Mouse (Mus musculus) CH12.LX (cell line): ENCODE measurements at regions not wholly inside any gene's neighbourhood (a gene's known extent, or its start where the extent isn't known, plus 50 kb on each side); places are given as distances from the start of the nearest gene placed in this dataset.

ENCODE experiments used
- CHD1 ChIP-seq: IDR thresholded peaks from 2 replicates; pipeline ENCODE4 v1.6.1; 2012; ENCODE audit warnings: low read depth, low read length, improper control_type of control experiment, inconsistent platforms
- CHD2 ChIP-seq: IDR thresholded peaks from 2 replicates; pipeline ENCODE4 v1.6.1; 2011; ENCODE audit warnings: low read length, improper control_type of control experiment
- CTCF ChIP-seq, 2 experiments: IDR thresholded peaks in 1 of 2; conservative IDR thresholded peaks in 1 of 2; 2 replicates each; pipeline ENCODE4 v1.5.1; 2011 to 2012; ENCODE audit warnings: low read depth in 2 of 2, low read length in 2 of 2, improper control_type of control experiment in 1 of 2, inconsistent platforms in 1 of 2, mild to moderate bottlenecking in 1 of 2, moderate library complexity in 1 of 2
- E2F4 ChIP-seq: IDR thresholded peaks from 2 replicates; pipeline ENCODE4 v1.6.1; 2011; ENCODE audit warnings: low read depth, low read length, improper control_type of control experiment; ENCODE audit not compliant: insufficient replicate concordance
- HCFC1 ChIP-seq: IDR thresholded peaks from 2 replicates; pipeline ENCODE4 v1.6.1; 2012; ENCODE audit warnings: low read depth, mild to moderate bottlenecking, inconsistent platforms, low read length, improper control_type of control experiment
- JUND ChIP-seq: conservative IDR thresholded peaks from 2 replicates; pipeline ENCODE4 v1.6.1; 2011; ENCODE audit warnings: low read depth, low read length, improper control_type of control experiment
- MAX ChIP-seq: IDR thresholded peaks from 2 replicates; pipeline ENCODE4 v1.6.1; 2011; ENCODE audit warnings: low read length, improper control_type of control experiment
- NRF1 ChIP-seq: IDR thresholded peaks from 2 replicates; pipeline ENCODE4 v1.6.1; 2014; ENCODE audit warnings: low read depth, mild to moderate bottlenecking, inconsistent platforms, low read length, improper control_type of control experiment, moderate library complexity
- PAX5 ChIP-seq: IDR thresholded peaks from 2 replicates; pipeline ENCODE4 v1.6.1; 2012; ENCODE audit warnings: low read length, inconsistent platforms, mixed read lengths
- POLR2A ChIP-seq: IDR thresholded peaks from 2 replicates; pipeline ENCODE4 v1.6.1; 2011; ENCODE audit warnings: low read depth, mild to moderate bottlenecking, improper control_type of control experiment, low read length
- RCOR1 ChIP-seq: conservative IDR thresholded peaks from 2 replicates; pipeline ENCODE4 v1.6.1; 2012; ENCODE audit warnings: low read depth, mild to moderate bottlenecking, inconsistent platforms, low read length, improper control_type of control experiment
- TBP ChIP-seq: conservative IDR thresholded peaks from 2 replicates; pipeline ENCODE4 v1.6.1; 2011; ENCODE audit warnings: low read depth, low read length, improper control_type of control experiment

DNA sequence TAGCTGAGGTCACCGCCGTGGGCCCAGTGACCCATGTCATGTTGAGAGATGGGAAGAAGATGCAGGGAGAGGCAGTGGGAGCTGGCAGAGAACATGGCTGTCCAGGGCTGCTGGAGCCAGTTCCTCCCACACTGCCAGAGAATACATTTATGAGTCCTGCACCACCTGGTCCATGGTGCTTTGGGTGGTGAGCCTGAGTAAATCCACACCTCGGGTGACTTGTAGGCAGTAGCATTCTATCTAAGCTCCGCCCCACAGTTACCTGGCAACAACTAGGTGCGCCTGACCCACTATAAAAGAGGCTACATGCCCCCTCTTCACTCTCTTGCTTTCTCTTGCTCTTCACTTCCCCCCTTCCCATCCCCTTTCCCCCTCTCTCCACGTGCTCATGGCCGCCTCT, 66.8 kb downstream of the Psmg1 start:
- TF ChIP-seq POLR2A (no peak), CHD1 (no peak), MAX (no peak), E2F4 (no peak), RCOR1 (no peak), PAX5 (no peak), CTCF (conservative IDR thresholded peaks at IDR 0.05 in 1 of 2, IDR thresholded peaks at IDR 0.05 in 1 of 2; ENCODE audit: low read depth in 2 of 2, low read length in 2 of 2) (no peak), CHD2 (no peak), NRF1 (no peak), TBP (no peak), HCFC1 (no peak), JUND (no peak)
